Mouse (Mus musculus): Measurements from ENCODE around the gene Pola1.

DNA sequence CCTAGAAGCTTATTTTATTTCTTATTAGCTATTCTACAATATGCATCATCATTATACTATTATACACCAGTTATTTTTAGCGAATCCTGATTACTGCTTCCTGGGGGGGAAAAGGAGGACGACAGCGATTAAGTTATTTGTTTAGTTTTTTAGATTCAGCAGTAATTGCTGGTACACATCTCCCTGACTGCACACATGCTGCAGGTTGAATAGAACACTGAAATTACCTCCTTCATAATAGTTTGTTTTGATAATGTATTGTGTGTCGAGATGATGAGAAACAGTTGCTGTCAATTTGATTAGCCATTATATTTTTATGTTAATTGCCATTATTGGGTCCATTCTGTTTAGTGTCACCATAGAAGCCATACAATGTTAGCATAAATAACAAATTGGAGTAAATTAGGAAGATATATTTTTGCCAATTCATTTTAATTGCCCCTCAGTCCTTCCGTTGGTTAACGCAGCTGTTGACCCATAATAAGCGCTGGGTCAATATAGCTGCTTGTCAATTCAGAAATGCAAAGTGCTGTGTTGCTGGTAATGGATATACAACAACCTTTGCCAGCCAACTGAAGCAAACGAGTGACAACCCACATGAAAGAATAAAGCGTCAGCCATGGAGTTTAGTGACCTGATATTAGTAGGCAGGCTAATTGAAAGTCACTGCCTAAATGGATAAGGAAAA is 254.5 kb downstream of the Pola1 start:
- no peak for TF ChIP-seq EP300 (IDR thresholded peaks at IDR 0.05)
- no peak for TF ChIP-seq CTCF (IDR thresholded peaks at IDR 0.05)
